Mouse (Mus musculus) liver, embryonic 11.5 days (tissue): ENCODE results near the gene Fgfr2. TPM values are rescaled to one million over a fixed set of nuclear protein-coding genes. Genes with fewer than 3 reads are reported as not detected.

Experiments used
- ATAC-seq: fragments of 200-750 bp; cut with Nextera tagmentation; replicated peaks from 2 replicates; pipeline ENCODE4 v1.8.0; 2017; ENCODE audit warnings: moderate number of reproducible peaks, mild to moderate bottlenecking, moderate TSS enrichment, moderate library complexity; ENCODE audit not compliant: low FRiP score
- DNase-seq: peaks from one replicate; pipeline ENCODE4 v3.0.0-alpha.2; 2017; ENCODE audit warnings: low spot score
- H3K27ac ChIP-seq: fragments of 300-500 bp; sonication (generic); 2 replicates; pipeline ENCODE4 v1.5.1; 2014; ENCODE audit warnings: mild to moderate bottlenecking, low read depth, low read length, control low read depth
- H3K27me3 ChIP-seq: fragments of 300-500 bp; sonication (generic); replicated peaks from 2 replicates; pipeline ENCODE4 v1.6.1; 2014; ENCODE audit warnings: low read length, mixed read lengths; ENCODE audit not compliant: control insufficient read depth, insufficient read depth
- H3K36me3 ChIP-seq: fragments of 300-500 bp; sonication (generic); 2 replicates; pipeline ENCODE4 v1.6.1; 2014; ENCODE audit warnings: mild to moderate bottlenecking, low read length, moderate library complexity, mixed read lengths; ENCODE audit not compliant: control insufficient read depth, insufficient read depth
- H3K4me1 ChIP-seq: fragments of 300-500 bp; sonication (generic); replicated peaks from 2 replicates; pipeline ENCODE4 v1.6.1; 2014; ENCODE audit warnings: low read length, mixed read lengths; ENCODE audit not compliant: control insufficient read depth, insufficient read depth
- H3K4me2 ChIP-seq: fragments of 300-500 bp; sonication (generic); 2 replicates; pipeline ENCODE4 v1.6.1; 2014; ENCODE audit warnings: mild to moderate bottlenecking, control low read depth, moderate library complexity
- H3K4me3 ChIP-seq: fragments of 300-500 bp; sonication (generic); 2 replicates; pipeline ENCODE4 v1.5.1; 2014; ENCODE audit warnings: low read depth, low read length, control low read depth
- H3K9ac ChIP-seq: fragments of 300-500 bp; sonication (generic); 2 replicates; pipeline ENCODE4 v1.6.1; 2014; ENCODE audit warnings: low read depth, low read length, control low read depth
- H3K9me3 ChIP-seq: fragments of 300-500 bp; sonication (generic); 2 replicates; pipeline ENCODE4 v1.6.1; 2016; ENCODE audit warnings: low read length, inconsistent platforms, mixed read lengths; ENCODE audit not compliant: control insufficient read depth
- WGBS: fragments of 180-500 bp; shearing (Covaris S2); extraction: QIAGEN DNeasy Blood & Tissue Kit; methylation state at CpG from one replicate; pipeline ENCODE4 v1.1.7; 2014; 5-methylcytosine and 5-hydroxymethylcytosine counted together
- polyA plus RNA-seq: library from polyadenylated mRNA; unstranded; fragments of >200 nt; fragmentation: Nextera tagmentation; extraction: Ambion mirVana; gene quantifications from 2 replicates; pipeline ENCODE4 v1.2.1, GENCODE M21; 2014

The Fgfr2 gene
- polyA plus RNA-seq, 1 experiment from 2014 or later, result 32.6 TPM

DNA sequence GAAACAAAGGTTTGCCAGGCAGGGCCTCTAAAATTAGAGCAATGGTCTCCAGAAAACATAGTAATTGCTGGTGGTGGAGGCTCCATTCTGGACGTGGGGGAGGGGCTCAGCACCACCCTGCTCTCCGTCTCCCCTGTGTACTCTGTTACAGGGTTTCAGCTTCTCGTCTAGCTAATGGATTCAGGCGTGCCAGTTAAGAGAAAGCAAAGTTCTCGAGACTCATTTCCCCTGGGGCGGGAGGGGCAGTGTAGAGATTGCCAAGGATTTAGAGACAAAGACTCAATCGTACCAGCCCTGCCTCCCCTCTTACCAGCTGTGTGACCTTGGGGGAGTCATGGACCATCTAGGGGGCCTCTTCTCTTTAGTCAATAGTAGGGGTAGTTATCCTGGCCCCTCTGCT lies 2473.9 kb downstream of the Fgfr2 start:
- Histone ChIP-seq H3K4me2 (no peak overlapping the region), H3K4me3 (no peak overlapping the region), H3K9ac (no peak overlapping the region), H3K4me1 (peaks cover 6% of the 10 kb centered on the region; the same call in 1 of the 2 replicates), H3K36me3 (no peaks in the 10 kb centered on the region), H3K27me3 (no peaks in the 10 kb centered on the region), H3K9me3 (no peaks in the 10 kb centered on the region), H3K27ac (no peak overlapping the region)
- DNase-seq (no peak), ATAC-seq (no peak)
- 41% methylated on average over 7 of the region's 7 CpGs for WGBS

DNA sequence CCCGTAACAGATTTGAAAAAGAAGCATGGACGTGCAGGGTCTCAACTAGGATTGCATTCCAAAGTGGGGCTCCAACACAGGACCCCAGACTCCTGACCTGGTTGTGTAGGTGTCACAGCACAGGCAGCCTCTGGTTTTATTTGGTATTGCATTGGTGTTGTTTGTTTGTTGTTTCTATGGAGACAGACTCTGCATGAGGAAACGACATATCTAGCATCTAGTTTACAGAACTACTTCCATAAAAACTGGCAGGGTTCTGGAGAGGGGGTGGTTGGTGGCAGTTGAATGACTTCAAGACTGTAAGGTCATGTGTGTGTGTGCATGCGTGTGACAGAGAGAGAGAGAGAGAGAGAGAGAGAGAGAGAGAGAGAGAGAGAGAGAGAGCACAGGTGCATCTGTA lies 2475.1 kb downstream of the Fgfr2 start:
- H3K27me3 ChIP-seq, result no peaks in the 10 kb centered on the region
- no peak overlapping the region for H3K27ac ChIP-seq
- H3K9ac ChIP-seq, result no peak overlapping the region
- H3K9me3 ChIP-seq, result no peaks in the 10 kb centered on the region
- H3K4me3 ChIP-seq, result no peak overlapping the region
- H3K4me1 ChIP-seq, result peaks cover 2% of the 10 kb centered on the region; the same call in 1 of the 2 replicates
- H3K4me2 ChIP-seq, result no peak overlapping the region
- no peaks in the 10 kb centered on the region for H3K36me3 ChIP-seq
- WGBS, result 76% methylated on average over 4 of the region's 4 CpGs
- ATAC-seq (no peak), DNase-seq (no peak)

DNA sequence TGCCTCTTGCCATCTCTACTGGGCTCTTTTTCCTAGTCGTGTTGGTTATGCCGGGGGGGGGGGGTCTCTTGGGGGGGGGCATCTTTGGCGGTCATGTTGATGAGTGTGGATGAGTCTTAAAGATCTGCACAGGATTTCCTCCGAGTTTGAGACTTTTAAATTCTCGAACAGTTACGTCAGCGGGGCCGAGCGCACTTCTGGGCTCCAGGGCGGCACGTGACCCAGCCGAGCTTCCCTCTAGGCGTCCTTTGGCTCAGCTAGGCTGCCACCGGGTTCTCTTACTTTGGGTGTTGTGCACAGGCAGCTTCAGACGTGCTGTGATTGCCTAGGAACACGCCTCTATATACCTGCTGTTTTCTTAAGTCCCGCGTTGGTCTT lies 2476.4 kb downstream of the Fgfr2 start:
- Histone ChIP-seq H3K27ac (peak overlapping the region; percentile 83), H3K9me3 (no peaks in the 10 kb centered on the region), H3K4me1 (peaks cover 2% of the 10 kb centered on the region; the same call in 1 of the 2 replicates), H3K36me3 (no peaks in the 10 kb centered on the region), H3K4me3 (peak overlapping the region; percentile 66), H3K4me2 (peak overlapping the region; percentile 96), H3K9ac (peak overlapping the region; percentile 76), H3K27me3 (no peaks in the 10 kb centered on the region)
- peak; percentile 71 for ATAC-seq
- under 1% methylated on average over 18 of the region's 18 CpGs for WGBS
- DNase-seq, result peak; percentile 61

DNA sequence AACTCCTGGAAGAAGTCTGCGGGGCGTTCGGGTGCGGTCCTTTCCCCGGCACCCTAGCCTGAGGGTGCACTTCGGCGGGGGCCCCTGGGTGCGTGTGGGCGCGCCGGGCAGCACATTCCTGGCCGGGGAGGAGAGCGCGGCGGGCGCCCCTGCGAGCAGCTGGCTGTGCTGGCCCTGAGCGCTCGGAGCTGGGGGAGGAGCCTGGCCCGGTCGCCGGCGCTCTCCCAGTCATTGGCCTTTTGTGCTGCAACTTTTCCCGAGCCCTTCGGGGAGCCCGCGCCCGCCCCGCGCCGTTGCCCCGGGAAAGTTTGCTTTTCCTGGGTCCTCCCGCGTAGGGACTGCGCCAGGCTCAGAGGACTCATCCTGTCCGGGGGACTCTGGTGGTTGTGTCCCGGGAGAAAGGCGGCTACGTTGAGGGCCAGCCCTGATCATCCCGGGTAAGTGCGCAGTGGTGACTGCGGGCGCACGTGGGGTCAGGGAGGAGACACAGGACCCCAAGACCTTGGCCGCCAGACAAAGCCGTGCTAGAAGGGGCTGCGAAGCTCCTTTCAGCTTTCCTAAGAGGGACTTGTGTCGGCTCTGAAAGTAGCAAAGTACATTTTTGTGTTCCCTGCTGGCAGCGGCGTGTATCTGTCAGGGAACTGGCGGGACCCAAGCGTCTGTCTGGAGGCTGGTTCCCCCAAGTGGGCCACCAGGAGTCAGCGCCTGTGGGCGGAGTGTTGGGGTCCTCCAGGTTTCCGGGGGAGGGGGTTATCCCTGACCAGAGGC lies 2477.0 kb downstream of the Fgfr2 start:
- no peaks in the 10 kb centered on the region for H3K36me3 ChIP-seq
- H3K9me3 ChIP-seq, result no peaks in the 10 kb centered on the region
- peak overlapping the region; percentile 96 for H3K4me2 ChIP-seq
- peak overlapping the region; percentile 66 for H3K4me3 ChIP-seq
- peak overlapping the region; percentile 83 for H3K27ac ChIP-seq
- peaks cover 2% of the 10 kb centered on the region; the same call in 1 of the 2 replicates for H3K4me1 ChIP-seq
- WGBS, result under 1% methylated on average over 49 of the region's 55 CpGs
- H3K9ac ChIP-seq, result peak overlapping the region; percentile 76
- no peaks in the 10 kb centered on the region for H3K27me3 ChIP-seq
- peak; percentile 87 for ATAC-seq
- peak; percentile 87 for DNase-seq

DNA sequence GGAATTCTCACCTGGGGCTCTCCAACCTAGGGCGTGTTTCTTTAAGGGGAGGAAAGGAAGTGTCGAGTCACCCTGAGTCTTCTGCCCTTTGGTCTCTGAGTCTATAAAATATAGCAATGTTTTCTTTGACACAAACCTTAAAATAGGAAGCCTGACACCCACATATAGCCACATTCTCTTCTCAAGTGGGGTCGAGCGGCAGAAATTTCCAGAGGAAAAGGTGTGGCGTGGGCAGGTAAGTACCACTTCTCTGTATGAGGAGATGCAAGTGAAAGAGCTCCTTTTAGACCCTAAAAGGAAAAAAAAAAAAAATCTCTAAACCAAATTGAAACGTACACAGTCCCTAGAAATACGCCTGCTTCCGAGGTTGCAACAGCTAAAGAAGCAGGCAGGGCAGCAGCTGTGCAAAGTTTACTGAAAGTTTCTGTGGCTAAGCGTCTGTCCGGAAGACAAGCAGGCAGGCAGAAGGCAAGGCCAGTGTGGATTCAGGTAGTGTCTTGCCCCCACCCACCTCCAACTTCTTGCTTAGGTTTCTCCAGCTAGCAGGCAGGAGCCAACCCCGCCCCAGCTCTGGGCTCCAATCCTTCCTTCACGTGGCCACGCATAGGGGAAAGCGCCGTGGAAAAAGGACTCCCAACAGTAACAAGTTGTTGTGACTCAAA lies 2477.7 kb downstream of the Fgfr2 start:
- Histone ChIP-seq H3K36me3 (no peaks in the 10 kb centered on the region), H3K4me2 (peak overlapping the region; percentile 96), H3K27me3 (no peaks in the 10 kb centered on the region), H3K4me3 (peak overlapping the region; percentile 66), H3K4me1 (peaks cover 2% of the 10 kb centered on the region; the same call in 1 of the 2 replicates), H3K9ac (peak overlapping the region; percentile 76), H3K27ac (peak overlapping the region; percentile 83), H3K9me3 (no peaks in the 10 kb centered on the region)
- ATAC-seq, result peak; percentile 19
- WGBS, result 10% methylated on average over 15 of the region's 15 CpGs
- peak; percentile 80 for DNase-seq

DNA sequence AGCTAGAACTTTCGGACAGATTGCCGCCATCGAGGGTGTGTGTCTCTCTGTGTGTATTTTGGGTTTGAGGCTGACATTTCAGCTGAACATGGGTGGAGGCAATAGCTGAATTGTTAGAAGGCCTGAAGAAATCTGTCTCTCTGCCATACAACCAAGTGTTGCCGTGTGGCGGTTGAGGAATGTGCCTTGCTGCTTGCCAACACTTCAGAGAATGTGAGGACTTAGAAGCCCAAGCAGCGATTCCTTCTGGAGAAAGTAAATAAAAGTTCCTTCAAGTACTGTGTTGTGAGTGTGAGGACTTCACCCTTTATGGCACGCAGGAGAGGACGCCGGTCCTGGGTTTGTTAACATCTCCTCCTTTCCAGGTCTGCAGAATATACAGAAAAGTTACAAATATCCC lies 2482.5 kb downstream of the Fgfr2 start:
- Histone ChIP-seq H3K9ac (no peak overlapping the region), H3K9me3 (no peaks in the 10 kb centered on the region), H3K27ac (no peak overlapping the region), H3K36me3 (no peaks in the 10 kb centered on the region), H3K4me3 (no peak overlapping the region), H3K4me1 (no peaks in the 10 kb centered on the region), H3K4me2 (no peak overlapping the region), H3K27me3 (no peaks in the 10 kb centered on the region; the same call in 1 of the 2 replicates)
- DNase-seq (no peak), ATAC-seq (no peak)
- 87% methylated on average over 9 of the region's 9 CpGs for WGBS

DNA sequence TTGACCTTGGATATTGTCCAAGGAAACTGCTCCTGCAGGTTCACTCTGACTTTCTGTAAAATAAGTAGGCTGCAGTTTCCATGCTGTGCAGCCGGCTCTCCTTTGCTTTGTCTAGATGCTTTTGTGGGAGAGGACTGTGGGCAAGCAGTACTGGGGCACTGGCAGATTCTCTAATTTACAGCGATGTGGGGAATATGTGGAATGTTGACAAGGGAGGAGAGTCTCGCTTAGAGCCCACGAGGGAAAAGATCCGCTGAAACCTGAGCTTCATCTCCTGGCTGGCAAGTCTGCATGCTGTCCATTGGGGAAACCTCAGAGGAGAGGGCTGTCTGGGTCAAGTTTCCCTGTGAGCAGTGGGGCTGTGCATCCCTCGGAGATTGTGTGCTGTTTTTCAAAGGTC lies 2485.3 kb downstream of the Fgfr2 start:
- ATAC-seq, result no peak
- H3K9ac ChIP-seq, result no peak overlapping the region
- no peak overlapping the region for H3K27ac ChIP-seq
- H3K36me3 ChIP-seq, result no peaks in the 10 kb centered on the region
- no peaks in the 10 kb centered on the region for H3K9me3 ChIP-seq
- 41% methylated on average over 6 of the region's 6 CpGs for WGBS
- no peak overlapping the region for H3K4me2 ChIP-seq
- DNase-seq, result no peak
- H3K4me3 ChIP-seq, result no peak overlapping the region
- no peaks in the 10 kb centered on the region; the same call in 1 of the 2 replicates for H3K27me3 ChIP-seq
- H3K4me1 ChIP-seq, result no peaks in the 10 kb centered on the region

DNA sequence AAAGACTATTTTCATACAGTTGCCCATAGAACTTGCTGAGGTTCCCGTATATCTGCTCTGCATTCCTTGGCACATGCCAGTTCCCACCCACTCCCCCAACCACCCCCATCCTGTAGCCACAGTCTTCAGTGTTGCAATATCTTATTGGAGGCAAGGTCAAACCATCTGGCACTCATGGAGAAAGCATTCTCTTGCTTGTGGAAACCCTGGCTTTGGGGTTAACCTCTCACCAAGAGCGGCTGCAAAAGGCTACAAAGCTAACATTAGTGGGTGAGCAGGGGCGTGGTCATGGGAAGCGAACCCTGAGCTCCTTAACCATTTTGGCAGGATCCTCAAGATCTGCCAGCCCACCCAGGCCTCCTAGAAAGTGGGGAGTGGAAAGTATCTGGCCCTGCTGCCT lies 2486.2 kb downstream of the Fgfr2 start:
- H3K4me2 ChIP-seq, result no peak overlapping the region
- DNase-seq (no peak), ATAC-seq (no peak)
- H3K4me1 ChIP-seq, result no peaks in the 10 kb centered on the region
- H3K27ac ChIP-seq, result no peak overlapping the region
- H3K4me3 ChIP-seq, result no peak overlapping the region
- WGBS, result 77% methylated on average over 4 of the region's 4 CpGs
- H3K36me3 ChIP-seq, result no peaks in the 10 kb centered on the region
- H3K27me3 ChIP-seq, result no peaks in the 10 kb centered on the region; the same call in 1 of the 2 replicates
- no peaks in the 10 kb centered on the region for H3K9me3 ChIP-seq
- no peak overlapping the region for H3K9ac ChIP-seq
